Mouse (Mus musculus) hindbrain, embryonic 12.5 days (tissue): ENCODE data around the gene Zfp568. TPM values are rescaled to one million over a fixed set of nuclear protein-coding genes. Genes with fewer than 3 reads are reported as not detected.
"Not testable (repeated sequence)": the region's sequence is repeated elsewhere in the genome, so short reads cannot be mapped to it uniquely, and the experiment has no call there.

Experiments used
- ATAC-seq: fragments of 200-750 bp; cut with Nextera tagmentation; 2 replicates; pipeline ENCODE4 v1.8.0; 2017; ENCODE audit warnings: moderate TSS enrichment; ENCODE audit not compliant: low FRiP score
- H3K27ac ChIP-seq: fragments of 300-500 bp; sonication (generic); 2 replicates; pipeline ENCODE4 v1.5.1; 2016; ENCODE audit warnings: mild to moderate bottlenecking
- H3K27me3 ChIP-seq: fragments of 300-500 bp; sonication (generic); 2 replicates; pipeline ENCODE4 v1.6.1; 2016; ENCODE audit warnings: mild to moderate bottlenecking
- H3K36me3 ChIP-seq: fragments of 300-500 bp; sonication (generic); 2 replicates; pipeline ENCODE4 v1.6.1; 2016; ENCODE audit warnings: mild to moderate bottlenecking
- H3K4me1 ChIP-seq: fragments of 300-500 bp; sonication (generic); 2 replicates; pipeline ENCODE4 v1.6.1; 2016
- H3K4me2 ChIP-seq: fragments of 300-500 bp; sonication (generic); replicated peaks from 2 replicates; pipeline ENCODE4 v1.6.1; 2016; ENCODE audit warnings: mild to moderate bottlenecking
- H3K4me3 ChIP-seq: fragments of 300-500 bp; sonication (generic); 2 replicates; pipeline ENCODE4 v1.5.1; 2016; ENCODE audit warnings: mild to moderate bottlenecking
- H3K9ac ChIP-seq: fragments of 300-500 bp; sonication (generic); 2 replicates; pipeline ENCODE4 v1.6.1; 2016; ENCODE audit warnings: mild to moderate bottlenecking, moderate library complexity
- H3K9me3 ChIP-seq: fragments of 300-500 bp; sonication (generic); replicated peaks from 2 replicates; pipeline ENCODE4 v1.6.1; 2016; ENCODE audit warnings: mild to moderate bottlenecking
- WGBS: fragments of 180-500 bp; shearing (Covaris S2); methylation state at CpG from one replicate; pipeline ENCODE4 v1.1.7; 2016; 5-methylcytosine and 5-hydroxymethylcytosine counted together
- polyA plus RNA-seq: library from polyadenylated mRNA; unstranded; fragments of >200 nt; fragmentation: Nextera tagmentation; extraction: Ambion mirVana; gene quantifications from 2 replicates; pipeline ENCODE4 v1.2.1, GENCODE M21; 2016

Zfp568 gene
- polyA plus RNA-seq, 1 experiment from 2014 or later = 13.2 TPM

DNA sequence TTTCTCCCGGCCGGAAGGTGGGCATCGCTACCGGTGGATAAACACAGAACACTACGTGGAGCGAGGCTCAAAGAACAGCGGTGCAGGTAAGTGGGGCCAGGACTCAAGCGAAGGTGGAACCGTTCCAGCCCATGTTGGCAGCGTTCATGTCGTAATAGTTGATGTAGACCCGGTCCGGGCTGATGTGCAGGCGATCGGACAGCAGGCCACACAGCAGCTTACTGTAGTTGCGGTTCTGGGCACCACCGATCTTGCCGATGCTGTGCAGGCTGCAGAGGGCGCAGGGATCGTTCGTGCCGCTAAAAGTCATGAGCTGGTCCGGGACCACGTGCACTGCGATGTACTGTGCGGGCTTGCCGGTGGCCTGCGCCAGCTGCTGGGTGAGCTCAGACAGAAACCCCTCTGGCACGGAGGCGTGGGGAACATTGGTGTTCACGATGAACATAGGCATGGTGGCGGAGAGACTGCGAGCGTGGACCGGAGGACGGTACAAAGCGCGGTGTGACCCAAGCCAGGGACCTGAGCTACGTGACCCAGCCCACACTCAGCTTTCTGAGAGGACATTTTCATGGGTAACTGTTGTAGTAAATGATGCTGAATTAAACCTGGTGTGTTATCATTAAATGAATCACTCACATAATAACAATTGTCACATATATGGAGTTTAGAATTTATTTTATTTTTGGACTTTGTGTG is 18.5 kb upstream of the Zfp568 start:
- not testable (repeated sequence) for ATAC-seq, H3K4me1 ChIP-seq, H3K36me3 ChIP-seq, H3K27me3 ChIP-seq, H3K9me3 ChIP-seq, H3K4me2 ChIP-seq, H3K27ac ChIP-seq, H3K4me3 ChIP-seq, H3K9ac ChIP-seq
- WGBS = 55% methylated on average over 39 of the region's 39 CpGs

DNA sequence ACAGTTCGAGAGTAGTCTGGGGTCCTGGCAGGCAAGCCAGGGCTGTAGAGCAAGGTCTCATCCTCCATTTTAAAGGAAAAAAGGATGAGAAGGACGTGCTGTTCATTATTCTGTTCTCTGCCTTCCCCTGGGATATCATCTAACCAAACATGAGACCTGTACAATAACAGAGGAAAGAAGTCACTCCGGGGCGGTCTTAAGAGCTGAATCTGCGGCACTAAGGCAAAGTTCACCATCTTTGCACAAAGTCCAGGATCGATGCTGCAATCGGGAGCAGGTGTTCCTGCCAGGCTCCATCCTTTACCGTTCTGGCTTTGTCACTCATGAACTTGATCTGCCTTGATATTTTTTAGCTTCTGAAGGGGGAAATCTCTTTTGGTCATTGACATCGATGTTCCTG is 13.1 kb upstream of the Zfp568 start:
- 91% methylated on average over 9 of the region's 9 CpGs for WGBS
- no peak for ATAC-seq
- Histone ChIP-seq H3K27ac (no peak overlapping the region), H3K9ac (no peak overlapping the region), H3K36me3 (no peaks in the 10 kb centered on the region), H3K4me2 (no peak overlapping the region), H3K4me1 (no peaks in the 10 kb centered on the region), H3K27me3 (no peaks in the 10 kb centered on the region), H3K9me3 (0 out of 2 replicates have a peak, but pooled peaks cover 3% of the 10 kb centered on the region), H3K4me3 (no peak overlapping the region)

DNA sequence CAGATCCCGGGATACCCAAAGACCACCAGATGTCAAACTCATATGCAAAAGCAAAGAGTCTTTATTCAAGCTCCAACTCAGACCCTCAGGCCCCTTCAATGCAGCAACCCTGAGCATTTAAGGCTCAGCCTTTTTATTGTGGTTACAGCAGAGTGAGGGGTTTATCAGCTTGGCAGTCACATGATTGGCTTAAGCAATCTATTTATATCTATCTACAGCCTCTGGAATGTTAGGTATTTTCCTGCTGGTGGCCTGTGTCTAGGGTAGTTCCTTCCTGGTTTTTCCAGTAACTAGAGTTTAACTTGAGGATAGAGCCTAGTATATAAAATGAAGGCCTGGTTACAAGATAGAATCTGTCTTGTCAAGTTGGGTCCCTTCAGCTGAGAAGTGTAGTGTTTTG is 3.0 kb upstream of the Zfp568 start:
- no peaks in the 10 kb centered on the region for H3K27me3 ChIP-seq
- no peak overlapping the region for H3K4me3 ChIP-seq
- WGBS = 94% methylated on average over 1 of the region's 1 CpGs
- H3K36me3 ChIP-seq = peaks cover 3% of the 10 kb centered on the region; the same call in 1 of the 2 replicates
- no peak overlapping the region for H3K4me2 ChIP-seq
- ATAC-seq = no peak
- H3K27ac ChIP-seq = no peak overlapping the region
- no peaks in the 10 kb centered on the region for H3K9me3 ChIP-seq
- H3K4me1 ChIP-seq = peaks cover 17% of the 10 kb centered on the region
- no peak overlapping the region for H3K9ac ChIP-seq

DNA sequence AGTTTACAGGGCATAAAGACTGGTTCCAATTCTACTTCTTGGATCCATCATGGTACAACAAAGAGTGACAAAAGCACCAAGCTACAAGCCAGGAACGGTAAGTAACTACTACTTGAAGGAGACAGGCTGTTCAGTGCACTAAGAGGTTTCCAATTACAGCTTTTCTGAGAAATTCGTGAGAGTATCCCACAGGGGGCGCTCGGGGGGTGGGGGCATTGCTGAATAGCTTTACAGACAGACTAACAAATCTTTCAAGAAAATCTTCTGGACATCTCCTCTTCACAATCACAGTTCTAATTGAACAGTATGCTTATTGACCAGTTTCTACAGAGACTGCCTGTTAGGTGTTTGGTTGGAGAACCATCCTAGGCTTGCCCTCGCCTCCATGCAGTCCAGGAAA is 2.3 kb upstream of the Zfp568 start:
- Histone ChIP-seq H3K9me3 (no peaks in the 10 kb centered on the region), H3K36me3 (peaks cover 10% of the 10 kb centered on the region; the same call in 1 of the 2 replicates), H3K27ac (no peak overlapping the region), H3K9ac (no peak overlapping the region), H3K4me2 (no peak overlapping the region), H3K4me3 (no peak overlapping the region), H3K4me1 (peaks cover 17% of the 10 kb centered on the region), H3K27me3 (no peaks in the 10 kb centered on the region)
- 56% methylated on average over 5 of the region's 5 CpGs for WGBS
- no peak for ATAC-seq

DNA sequence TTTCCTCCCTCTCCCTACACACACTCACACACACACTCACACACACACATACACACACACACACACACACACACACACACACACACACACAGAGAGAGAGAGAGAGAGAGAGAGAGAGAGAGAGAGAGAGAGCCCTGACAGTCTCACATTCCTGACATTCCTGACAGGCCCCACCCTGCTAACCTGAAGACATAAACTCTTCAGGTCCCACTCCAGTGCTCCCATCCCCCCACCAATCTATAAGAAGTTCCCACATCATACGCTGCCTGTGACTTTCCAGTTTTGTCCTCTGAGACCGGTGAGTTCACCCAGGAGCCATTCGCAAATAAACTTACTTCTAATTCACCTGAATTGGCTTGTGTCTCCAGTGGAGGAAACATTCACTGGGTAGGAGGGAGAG is 1.9 kb upstream of the Zfp568 start:
- H3K27me3 ChIP-seq = no peaks in the 10 kb centered on the region

DNA sequence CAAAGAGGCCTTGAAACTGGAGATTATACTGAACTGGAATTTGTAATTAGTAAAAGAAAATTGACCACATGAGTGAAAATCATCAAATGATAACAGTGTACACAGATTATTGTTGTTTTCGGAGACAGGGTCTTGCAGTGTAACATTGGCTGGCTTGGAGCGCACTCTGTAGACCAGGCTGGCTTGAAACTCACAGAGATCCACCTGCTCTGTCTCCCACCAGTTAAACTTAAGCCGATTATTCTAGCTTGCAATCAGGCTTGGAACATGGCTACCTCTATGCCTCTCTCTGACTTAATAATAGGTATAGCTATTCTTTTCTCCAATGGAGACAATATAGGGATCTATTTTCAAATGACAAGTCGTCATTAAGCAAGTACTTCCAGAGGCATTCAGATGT is 1.4 kb upstream of the Zfp568 start:
- Histone ChIP-seq H3K9ac (peak overlapping the region; percentile 85; the same call in 1 of the 2 replicates), H3K4me3 (peak overlapping the region; percentile 89; the same call in 1 of the 2 replicates), H3K4me1 (peaks cover 17% of the 10 kb centered on the region), H3K36me3 (peaks cover 16% of the 10 kb centered on the region), H3K27me3 (no peaks in the 10 kb centered on the region), H3K9me3 (no peaks in the 10 kb centered on the region), H3K27ac (no peak overlapping the region), H3K4me2 (peak overlapping the region; percentile 63)
- ATAC-seq = no peak
- WGBS = 84% methylated on average over 4 of the region's 4 CpGs

More for the DNA sequence above, 1.9 kb upstream of the Zfp568 start:
- Histone ChIP-seq H3K9ac (no peak overlapping the region), H3K27ac (no peak overlapping the region), H3K36me3 (peaks cover 12% of the 10 kb centered on the region), H3K9me3 (no peaks in the 10 kb centered on the region), H3K4me3 (no peak overlapping the region), H3K4me2 (no peak overlapping the region), H3K4me1 (peaks cover 17% of the 10 kb centered on the region)
- 90% methylated on average over 3 of the region's 3 CpGs for WGBS
- ATAC-seq = no peak

DNA sequence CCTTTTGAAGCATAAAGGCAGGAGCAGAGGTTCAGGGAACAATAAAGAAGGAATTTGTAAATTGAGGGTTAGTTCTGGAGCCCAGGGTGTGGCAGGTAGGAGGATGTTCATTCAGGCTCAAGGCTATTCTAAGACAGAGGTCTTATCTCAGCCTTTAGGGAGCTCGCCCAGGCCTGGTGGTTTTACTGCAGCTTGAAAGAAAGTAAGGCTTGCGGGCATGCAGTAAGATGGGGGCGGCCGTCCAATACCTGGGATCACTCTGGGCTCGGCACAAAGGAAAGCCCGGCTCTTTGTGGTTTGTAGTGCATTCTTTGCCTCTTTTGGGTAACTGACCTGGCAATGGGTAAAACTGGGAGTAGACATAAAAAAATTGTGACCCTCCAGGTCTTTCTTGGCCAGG is 824 bp upstream of the Zfp568 start:
- Histone ChIP-seq H3K27ac (peak overlapping the region; percentile 93), H3K4me1 (peaks cover 17% of the 10 kb centered on the region), H3K27me3 (no peaks in the 10 kb centered on the region), H3K9ac (peak overlapping the region; percentile 85), H3K4me2 (peak overlapping the region; percentile 63), H3K4me3 (peak overlapping the region; percentile 89), H3K36me3 (peaks cover 22% of the 10 kb centered on the region), H3K9me3 (no peaks in the 10 kb centered on the region)
- ATAC-seq = peak; percentile 18
- 29% methylated on average over 6 of the region's 6 CpGs for WGBS

DNA sequence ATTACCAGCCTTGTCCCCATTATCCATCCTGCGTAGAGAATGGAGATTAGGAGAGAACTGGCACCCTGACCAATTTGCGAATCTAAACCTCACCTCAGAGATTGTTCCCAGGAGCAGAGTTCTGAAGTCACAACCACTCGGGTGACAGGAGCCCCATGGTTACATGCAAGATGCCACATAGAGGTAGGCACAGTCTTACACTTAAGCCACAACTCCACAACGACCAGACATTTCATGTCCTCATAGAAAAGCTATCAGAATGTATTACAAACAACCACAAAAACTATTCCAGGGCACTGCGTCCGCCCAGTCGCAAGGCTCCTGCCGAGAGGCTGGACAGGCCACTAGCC is 440 bp upstream of the Zfp568 start:
- Histone ChIP-seq H3K27me3 (no peaks in the 10 kb centered on the region), H3K9ac (peak overlapping the region; percentile 85), H3K4me2 (peak overlapping the region; percentile 63), H3K4me1 (peaks cover 17% of the 10 kb centered on the region), H3K27ac (peak overlapping the region; percentile 93), H3K9me3 (no peaks in the 10 kb centered on the region), H3K4me3 (peak overlapping the region; percentile 89), H3K36me3 (peaks cover 25% of the 10 kb centered on the region)
- WGBS = under 1% methylated on average over 8 of the region's 8 CpGs
- no peak; the same call in 1 of the 2 replicates for ATAC-seq

DNA sequence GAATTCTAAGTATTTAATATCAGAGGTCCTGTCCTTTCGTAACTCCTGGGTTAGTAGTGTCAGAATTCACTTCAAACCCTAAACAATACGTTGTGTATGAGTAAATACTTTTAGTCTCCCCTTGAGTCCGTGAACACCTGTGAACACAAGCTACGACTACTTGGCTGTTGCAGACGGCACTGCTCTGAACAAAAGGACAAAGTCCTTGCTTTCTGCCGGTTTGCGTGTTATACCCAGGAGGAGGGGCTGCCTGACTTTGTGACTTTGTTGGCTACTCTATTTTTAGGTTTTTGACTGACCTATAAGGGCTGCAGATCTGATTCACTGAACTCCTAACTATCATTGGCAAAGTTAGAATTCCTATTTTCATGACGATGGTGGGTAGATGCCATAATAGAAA is 2.3 kb downstream of the Zfp568 start:
- H3K4me3 ChIP-seq = no peak overlapping the region
- 93% methylated on average over 8 of the region's 8 CpGs for WGBS
- H3K4me2 ChIP-seq = no peak overlapping the region
- no peak overlapping the region for H3K27ac ChIP-seq
- no peaks in the 10 kb centered on the region for H3K27me3 ChIP-seq
- ATAC-seq = no peak
- H3K9ac ChIP-seq = no peak overlapping the region
- H3K36me3 ChIP-seq = peaks cover 38% of the 10 kb centered on the region
- no peaks in the 10 kb centered on the region for H3K9me3 ChIP-seq
- peaks cover 17% of the 10 kb centered on the region for H3K4me1 ChIP-seq

DNA sequence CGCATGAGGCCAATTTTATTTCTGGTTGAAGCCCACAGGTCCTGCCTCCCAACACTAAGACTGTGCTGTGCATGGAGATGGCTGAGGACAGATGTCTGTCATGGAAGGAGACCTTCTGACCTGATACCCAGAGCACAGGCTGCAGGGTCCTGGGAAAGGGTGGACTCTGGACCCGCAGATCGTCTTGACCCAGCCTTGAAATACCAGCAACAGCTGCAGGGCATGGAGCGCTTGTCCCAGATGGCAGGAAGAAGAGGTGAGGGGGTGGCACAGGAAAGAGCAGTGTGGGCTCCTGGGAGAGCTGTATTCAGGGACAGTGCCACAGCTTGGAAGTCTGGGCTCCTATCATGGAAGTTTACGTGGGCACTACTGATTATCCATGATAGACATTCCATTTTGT is 3.8 kb downstream of the Zfp568 start:
- Histone ChIP-seq H3K9ac (no peak overlapping the region), H3K9me3 (no peaks in the 10 kb centered on the region), H3K36me3 (peaks cover 51% of the 10 kb centered on the region), H3K27me3 (no peaks in the 10 kb centered on the region), H3K4me2 (no peak overlapping the region), H3K4me1 (peaks cover 14% of the 10 kb centered on the region), H3K27ac (no peak overlapping the region), H3K4me3 (no peak overlapping the region)
- ATAC-seq = no peak
- WGBS = 97% methylated on average over 5 of the region's 5 CpGs

DNA sequence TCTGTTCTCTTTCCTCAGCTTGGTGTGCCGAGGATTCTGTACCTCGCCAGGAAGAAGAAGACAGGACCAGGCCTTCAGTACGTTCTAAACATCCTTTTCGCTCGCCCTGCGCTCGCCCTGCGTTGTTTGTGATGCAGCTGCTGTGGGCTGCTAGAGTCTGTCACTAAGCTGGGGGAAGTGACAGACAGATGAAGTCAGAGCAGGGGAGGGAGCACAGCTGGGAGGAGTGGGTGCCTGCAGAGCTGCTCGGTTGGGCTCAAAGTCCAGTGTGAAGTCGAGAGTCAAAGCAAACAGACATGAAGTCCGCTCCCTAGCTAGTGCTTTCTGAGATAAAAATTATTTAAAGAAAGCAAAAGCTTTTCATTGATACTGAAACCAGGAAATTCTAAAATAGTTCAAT is 5.3 kb downstream of the Zfp568 start:
- Histone ChIP-seq H3K4me1 (peaks cover 8% of the 10 kb centered on the region), H3K36me3 (peaks cover 60% of the 10 kb centered on the region), H3K4me3 (no peak overlapping the region), H3K9me3 (no peaks in the 10 kb centered on the region), H3K9ac (no peak overlapping the region), H3K27ac (no peak overlapping the region), H3K4me2 (no peak overlapping the region), H3K27me3 (no peaks in the 10 kb centered on the region)
- WGBS = 80% methylated on average over 11 of the region's 11 CpGs
- ATAC-seq = no peak

DNA sequence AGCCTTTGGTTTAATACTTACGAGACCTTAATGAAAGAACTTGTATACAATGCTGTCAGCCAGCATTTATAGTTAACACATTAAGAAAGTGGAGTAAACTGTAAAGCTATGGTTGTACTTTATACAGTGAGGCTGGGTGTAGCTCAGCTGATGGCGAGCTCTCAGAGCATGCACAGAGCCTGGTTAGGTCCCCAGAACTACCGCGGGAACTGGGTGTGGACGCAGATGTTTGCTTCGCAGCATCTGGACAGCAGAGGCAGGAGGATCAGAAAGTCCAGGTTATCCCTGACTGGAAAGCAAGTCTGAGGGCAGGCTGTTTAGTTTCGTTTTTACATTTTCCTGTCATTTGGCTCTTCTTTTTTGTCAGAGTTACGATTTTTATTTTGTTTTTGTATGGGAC is 8.9 kb downstream of the Zfp568 start:
- H3K27ac ChIP-seq = no peak overlapping the region
- H3K36me3 ChIP-seq = peaks cover 68% of the 10 kb centered on the region
- no peaks in the 10 kb centered on the region for H3K4me1 ChIP-seq
- ATAC-seq = no peak
- H3K9me3 ChIP-seq = no peaks in the 10 kb centered on the region
- no peak overlapping the region for H3K9ac ChIP-seq
- H3K4me3 ChIP-seq = no peak overlapping the region
- no peak overlapping the region for H3K4me2 ChIP-seq
- no peaks in the 10 kb centered on the region for H3K27me3 ChIP-seq
- 96% methylated on average over 8 of the region's 8 CpGs for WGBS

DNA sequence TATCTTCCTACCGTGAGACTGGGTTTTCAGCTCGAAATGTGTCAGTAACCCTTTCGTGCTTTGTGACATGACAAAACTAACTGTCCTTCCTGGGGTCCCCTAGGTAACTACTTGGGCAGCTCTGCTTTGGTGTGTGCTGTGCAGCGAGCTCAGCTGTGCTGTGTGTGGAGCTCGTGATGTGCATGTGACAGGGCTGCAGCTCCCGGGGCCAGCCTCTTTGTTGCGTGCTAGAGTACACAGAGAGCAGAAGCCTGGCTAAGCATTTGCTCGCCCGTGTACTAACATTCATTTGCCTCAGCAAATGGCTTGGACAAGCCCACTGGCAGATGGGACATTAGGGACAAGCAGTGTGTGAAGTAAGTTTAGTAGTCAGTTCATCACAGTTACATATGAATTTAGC is 9.6 kb downstream of the Zfp568 start:
- ATAC-seq = no peak
- Histone ChIP-seq H3K9ac (no peak overlapping the region), H3K9me3 (no peaks in the 10 kb centered on the region), H3K27me3 (no peaks in the 10 kb centered on the region), H3K36me3 (peaks cover 69% of the 10 kb centered on the region), H3K4me2 (no peak overlapping the region), H3K4me1 (no peaks in the 10 kb centered on the region), H3K4me3 (no peak overlapping the region), H3K27ac (no peak overlapping the region)
- 95% methylated on average over 9 of the region's 9 CpGs for WGBS
